Mouse (Mus musculus) heart, postnatal 0 days (tissue): ENCODE measurements around the gene Faap20. TPM values are rescaled to one million over a fixed set of nuclear protein-coding genes. Genes with fewer than 3 reads are reported as not detected.

ENCODE experiments used
- ATAC-seq: fragments of 200-750 bp; cut with Nextera tagmentation; 2 replicates; pipeline ENCODE4 v1.8.0; 2017; ENCODE audit warnings: low read depth, moderate number of reproducible peaks, moderate library complexity; ENCODE audit not compliant: insufficient read depth
- DNase-seq: peaks from one replicate; pipeline ENCODE4 v3.0.0-alpha.2; 2016; ENCODE audit warnings: low spot score
- H3K27ac ChIP-seq: fragments of 300-500 bp; sonication (generic); 2 replicates; pipeline ENCODE4 v1.5.1; 2014; ENCODE audit warnings: low read depth, mild to moderate bottlenecking
- H3K27me3 ChIP-seq: fragments of 300-500 bp; sonication (generic); 2 replicates; pipeline ENCODE4 v1.6.1; 2014; ENCODE audit warnings: low read length, mixed read lengths; ENCODE audit not compliant: control insufficient read depth, insufficient read depth
- H3K36me3 ChIP-seq: fragments of 300-500 bp; sonication (generic); replicated peaks from 2 replicates; pipeline ENCODE4 v1.6.1; 2014; ENCODE audit warnings: low read length, mixed read lengths; ENCODE audit not compliant: control insufficient read depth, insufficient read depth
- H3K4me1 ChIP-seq: fragments of 300-500 bp; sonication (generic); 2 replicates; pipeline ENCODE4 v1.6.1; 2014; ENCODE audit warnings: antibody characterized with exemption; ENCODE audit not compliant: control insufficient read depth, insufficient read depth
- H3K4me2 ChIP-seq: fragments of 300-500 bp; sonication (generic); 2 replicates; pipeline ENCODE4 v1.6.1; 2014; ENCODE audit warnings: low read depth, mild to moderate bottlenecking, low read length, moderate library complexity
- H3K4me3 ChIP-seq: fragments of 300-500 bp; sonication (generic); 2 replicates; pipeline ENCODE4 v1.5.1; 2014; ENCODE audit warnings: low read depth, low read length
- H3K9ac ChIP-seq: fragments of 300-500 bp; sonication (generic); replicated peaks from 2 replicates; pipeline ENCODE4 v1.6.1; 2014; ENCODE audit warnings: low read depth, low read length, mixed read lengths
- H3K9me3 ChIP-seq: fragments of 300-500 bp; sonication (generic); replicated peaks from 2 replicates; pipeline ENCODE4 v1.6.1; 2016; ENCODE audit warnings: low read length; ENCODE audit not compliant: control insufficient read depth
- CTCF ChIP-seq: IDR thresholded peaks from 2 replicates; pipeline ENCODE4 v1.5.1; 2016; ENCODE audit warnings: antibody characterized with exemption, control low read depth, low read depth
- EP300 ChIP-seq: IDR thresholded peaks from 2 replicates; pipeline ENCODE4 v1.6.1; 2016; ENCODE audit warnings: antibody characterized with exemption, low read depth
- WGBS: fragments of 180-500 bp; shearing (Covaris S2); extraction: QIAGEN DNeasy Blood & Tissue Kit; methylation state at CpG from one replicate; pipeline ENCODE4 v1.1.7; 2014; 5-methylcytosine and 5-hydroxymethylcytosine counted together
- polyA plus RNA-seq: library from polyadenylated mRNA; unstranded; fragments of >200 nt; fragmentation: Nextera tagmentation; extraction: Ambion mirVana; gene quantifications from 2 replicates; pipeline ENCODE4 v1.2.1, GENCODE M21; 2015
- total RNA-seq: library from RNA; depleted of rRNA; stranded (reverse); fragments of >200 nt; gene quantifications from 2 replicates; pipeline ENCODE4 v1.2.3, GENCODE M21; 2014; ENCODE audit warnings: low replicate concordance

Faap20 gene
- total and polyA plus RNA-seq, 2 experiments from 2014 or later = 45.8 to 48.1 TPM

- H3K4me2 ChIP-seq = peak overlapping the region; percentile 42
- H3K9ac ChIP-seq = no peak overlapping the region
- peak overlapping the region; percentile 72 for H3K27ac ChIP-seq
- peaks cover 8% of the 10 kb centered on the region for H3K4me1 ChIP-seq
- H3K27me3 ChIP-seq = no peaks in the 10 kb centered on the region; the same call in 1 of the 2 replicates
- peak; percentile 57 for DNase-seq
- TF ChIP-seq CTCF (no peak), EP300 (no peak)
- 22% methylated on average over 10 of the region's 11 CpGs for WGBS
- peak; percentile 54; the same call in 1 of the 2 replicates for ATAC-seq
- H3K36me3 ChIP-seq = no peaks in the 10 kb centered on the region
- H3K9me3 ChIP-seq = no peaks in the 10 kb centered on the region
- H3K4me3 ChIP-seq = no peak overlapping the region
These were observed 33.5 kb downstream of the Faap20 start for GRCm38 (mm10) chr4:155283001-155283503.

- H3K9me3 ChIP-seq = no peaks in the 10 kb centered on the region
- H3K27me3 ChIP-seq = no peaks in the 10 kb centered on the region; the same call in 1 of the 2 replicates
- peak overlapping the region; percentile 42 for H3K4me2 ChIP-seq
- WGBS = 59% methylated on average over 9 of the region's 9 CpGs
- no peaks in the 10 kb centered on the region for H3K36me3 ChIP-seq
- H3K9ac ChIP-seq = no peak overlapping the region
- H3K27ac ChIP-seq = peak overlapping the region; percentile 72
- H3K4me1 ChIP-seq = peaks cover 8% of the 10 kb centered on the region
- TF ChIP-seq CTCF (no peak), EP300 (no peak)
- DNase-seq = peak; percentile 6
- ATAC-seq = peak; percentile 26; the same call in 1 of the 2 replicates
- H3K4me3 ChIP-seq = no peak overlapping the region
These were observed 34.0 kb downstream of the Faap20 start for GRCm38 (mm10) chr4:155283585-155283984.

GRCm38 (mm10) chr4:155284521-155285379 lies 35.1 kb downstream of the Faap20 start:
- H3K27me3 ChIP-seq = no peaks in the 10 kb centered on the region; the same call in 1 of the 2 replicates
- ATAC-seq = no peak
- TF ChIP-seq CTCF (no peak), EP300 (no peak)
- no peak overlapping the region for H3K9ac ChIP-seq
- H3K4me1 ChIP-seq = peaks cover 8% of the 10 kb centered on the region
- H3K36me3 ChIP-seq = no peaks in the 10 kb centered on the region
- H3K27ac ChIP-seq = no peak overlapping the region
- no peak overlapping the region for H3K4me2 ChIP-seq
- WGBS = 47% methylated on average over 15 of the region's 15 CpGs
- H3K4me3 ChIP-seq = no peak overlapping the region
- no peaks in the 10 kb centered on the region for H3K9me3 ChIP-seq
- peak; percentile 4 for DNase-seq

- WGBS = 85% methylated on average over 4 of the region's 4 CpGs
- H3K27ac ChIP-seq = no peak overlapping the region
These were observed 36.5 kb downstream of the Faap20 start for GRCm38 (mm10) chr4:155286090-155286489.

GRCm38 (mm10) chr4:155287713-155288112 lies 38.1 kb downstream of the Faap20 start:
- H3K36me3 ChIP-seq = no peaks in the 10 kb centered on the region
- WGBS = 78% methylated on average over 11 of the region's 11 CpGs
- no peaks in the 10 kb centered on the region for H3K9me3 ChIP-seq
- no peak overlapping the region for H3K27ac ChIP-seq
- ATAC-seq (no peak), DNase-seq (no peak)
- no peaks in the 10 kb centered on the region; the same call in 1 of the 2 replicates for H3K27me3 ChIP-seq
- TF ChIP-seq CTCF = no peak
- no peak for TF ChIP-seq EP300
- H3K4me3 ChIP-seq = no peak overlapping the region
- no peak overlapping the region for H3K9ac ChIP-seq
- H3K4me1 ChIP-seq = no peaks in the 10 kb centered on the region
- no peak overlapping the region for H3K4me2 ChIP-seq

More at GRCm38 (mm10) chr4:155286090-155286489, 36.5 kb downstream of the Faap20 start:
- H3K36me3 ChIP-seq = no peaks in the 10 kb centered on the region
- H3K9ac ChIP-seq = no peak overlapping the region
- DNase-seq = no peak
- no peak overlapping the region for H3K4me2 ChIP-seq
- no peak for ATAC-seq
- no peak overlapping the region for H3K4me3 ChIP-seq
- no peaks in the 10 kb centered on the region for H3K9me3 ChIP-seq
- H3K27me3 ChIP-seq = no peaks in the 10 kb centered on the region; the same call in 1 of the 2 replicates
- TF ChIP-seq CTCF (no peak), EP300 (no peak)
- H3K4me1 ChIP-seq = peaks cover under 1% of the 10 kb centered on the region; the same call in 1 of the 2 replicates
